Mouse (Mus musculus): Measurements from ENCODE around the gene Hoxc5. TPM values are rescaled to one million over a fixed set of nuclear protein-coding genes. Genes with fewer than 3 reads are reported as not detected.

The Hoxc5 gene
- not detected in 2 replicates for polyA plus RNA-seq (2011; ENCODE audit: insufficient read depth, insufficient read length, low read depth, missing spikeins)

GRCm38 (mm10) chr15:102967312-102967510 lies at the start of gene Hoxc5:
Gene Hoxc5, plus strand, starts transcription at chr15:102967443.
- TF ChIP-seq CTCF (IDR thresholded peaks at IDR 0.05; ENCODE audit: low read depth, low read length) (no peak), POLR2A (IDR thresholded peaks at IDR 0.05; ENCODE audit: insufficient read depth, low read length) (no peak), EP300 (IDR thresholded peaks at IDR 0.05; ENCODE audit: insufficient read depth, low read depth, low read length) (no peak)
- no peak within 1 kb of the TSS for H3K27ac ChIP-seq (ENCODE audit: insufficient read depth, low read length)
- no peaks in the 10 kb centered on the region for H3K9me3 ChIP-seq (replicated peaks; ENCODE audit: control insufficient read depth, insufficient read depth, low read length, poor library complexity, severe bottlenecking)
- peak within 1 kb of the TSS; percentile 44 for H3K4me3 ChIP-seq (ENCODE audit: low read depth, low read length)
- H3K27me3 ChIP-seq (ENCODE audit: control insufficient read depth, insufficient read depth, low read length, poor library complexity, severe bottlenecking) = peaks cover 43% of the 10 kb centered on the region
- no peak within 1 kb of the TSS for H3K9ac ChIP-seq (ENCODE audit: low read depth, poor library complexity, severe bottlenecking)
- H3K4me1 ChIP-seq (ENCODE audit: control insufficient read depth, insufficient read depth, low read length) = no peaks in the 10 kb centered on the region
- no peaks in the 10 kb centered on the region for H3K36me3 ChIP-seq (ENCODE audit: control insufficient read depth, insufficient read depth, low read length, poor library complexity, severe bottlenecking)

- Histone ChIP-seq H3K9ac (ENCODE audit: low read depth, poor library complexity, severe bottlenecking) (no peak overlapping the region), H3K4me3 (ENCODE audit: low read depth, low read length) (no peak overlapping the region), H3K27me3 (ENCODE audit: control insufficient read depth, insufficient read depth, low read length, poor library complexity, severe bottlenecking) (peaks cover 36% of the 10 kb centered on the region), H3K36me3 (ENCODE audit: control insufficient read depth, insufficient read depth, low read length, poor library complexity, severe bottlenecking) (no peaks in the 10 kb centered on the region), H3K9me3 (replicated peaks; ENCODE audit: control insufficient read depth, insufficient read depth, low read length, poor library complexity, severe bottlenecking) (no peaks in the 10 kb centered on the region), H3K4me1 (ENCODE audit: control insufficient read depth, insufficient read depth, low read length) (no peaks in the 10 kb centered on the region), H3K27ac (ENCODE audit: insufficient read depth, low read length) (no peak overlapping the region)
- TF ChIP-seq EP300 (IDR thresholded peaks at IDR 0.05; ENCODE audit: insufficient read depth, low read depth, low read length) = no peak
- TF ChIP-seq POLR2A (IDR thresholded peaks at IDR 0.05; ENCODE audit: insufficient read depth, low read length) = no peak
- no peak for TF ChIP-seq CTCF (IDR thresholded peaks at IDR 0.05; ENCODE audit: low read depth, low read length)
Observed at GRCm38 (mm10) chr15:102917972-102918572, 49.2 kb upstream of the Hoxc5 start.

- TF ChIP-seq POLR2A (IDR thresholded peaks at IDR 0.05; ENCODE audit: insufficient read depth, low read length) (no peak), CTCF (IDR thresholded peaks at IDR 0.05; ENCODE audit: low read depth, low read length) (no peak), EP300 (IDR thresholded peaks at IDR 0.05; ENCODE audit: insufficient read depth, low read depth, low read length) (no peak)
- H3K4me3 ChIP-seq (ENCODE audit: low read depth, low read length) = no peak overlapping the region
- no peaks in the 10 kb centered on the region for H3K9me3 ChIP-seq (replicated peaks; ENCODE audit: control insufficient read depth, insufficient read depth, low read length, poor library complexity, severe bottlenecking)
- no peaks in the 10 kb centered on the region for H3K4me1 ChIP-seq (ENCODE audit: control insufficient read depth, insufficient read depth, low read length)
- no peaks in the 10 kb centered on the region for H3K36me3 ChIP-seq (ENCODE audit: control insufficient read depth, insufficient read depth, low read length, poor library complexity, severe bottlenecking)
- H3K9ac ChIP-seq (ENCODE audit: low read depth, poor library complexity, severe bottlenecking) = no peak overlapping the region
- peaks cover 35% of the 10 kb centered on the region for H3K27me3 ChIP-seq (ENCODE audit: control insufficient read depth, insufficient read depth, low read length, poor library complexity, severe bottlenecking)
- no peak overlapping the region for H3K27ac ChIP-seq (ENCODE audit: insufficient read depth, low read length)
Observed at GRCm38 (mm10) chr15:102918611-102919265, 48.5 kb upstream of the Hoxc5 start.

GRCm38 (mm10) chr15:102919336-102920180 lies 47.7 kb upstream of the Hoxc5 start:
- no peak for TF ChIP-seq EP300 (IDR thresholded peaks at IDR 0.05; ENCODE audit: insufficient read depth, low read depth, low read length)
- TF ChIP-seq POLR2A (IDR thresholded peaks at IDR 0.05; ENCODE audit: insufficient read depth, low read length) = no peak
- TF ChIP-seq CTCF (IDR thresholded peaks at IDR 0.05; ENCODE audit: low read depth, low read length) = no peak
- peak overlapping the region; percentile 64 for H3K9ac ChIP-seq (ENCODE audit: low read depth, poor library complexity, severe bottlenecking)
- H3K36me3 ChIP-seq (ENCODE audit: control insufficient read depth, insufficient read depth, low read length, poor library complexity, severe bottlenecking) = no peaks in the 10 kb centered on the region
- H3K9me3 ChIP-seq (replicated peaks; ENCODE audit: control insufficient read depth, insufficient read depth, low read length, poor library complexity, severe bottlenecking) = no peaks in the 10 kb centered on the region
- H3K27ac ChIP-seq (ENCODE audit: insufficient read depth, low read length) = no peak overlapping the region
- H3K4me1 ChIP-seq (ENCODE audit: control insufficient read depth, insufficient read depth, low read length) = no peaks in the 10 kb centered on the region
- H3K27me3 ChIP-seq (ENCODE audit: control insufficient read depth, insufficient read depth, low read length, poor library complexity, severe bottlenecking) = peaks cover 36% of the 10 kb centered on the region
- H3K4me3 ChIP-seq (ENCODE audit: low read depth, low read length) = peak overlapping the region; percentile 70

- H3K4me1 ChIP-seq (ENCODE audit: control insufficient read depth, insufficient read depth, low read length) = no peaks in the 10 kb centered on the region
- peak overlapping the region; percentile 70; the same call in 1 of the 2 replicates for H3K4me3 ChIP-seq (ENCODE audit: low read depth, low read length)
- H3K27ac ChIP-seq (ENCODE audit: insufficient read depth, low read length) = no peak overlapping the region
- no peaks in the 10 kb centered on the region for H3K36me3 ChIP-seq (ENCODE audit: control insufficient read depth, insufficient read depth, low read length, poor library complexity, severe bottlenecking)
- peak; percentile 65; the same call in 1 of the 2 replicates for TF ChIP-seq EP300 (IDR thresholded peaks at IDR 0.05; ENCODE audit: insufficient read depth, low read depth, low read length)
- TF ChIP-seq CTCF (IDR thresholded peaks at IDR 0.05; ENCODE audit: low read depth, low read length) = no peak
- peaks cover 38% of the 10 kb centered on the region for H3K27me3 ChIP-seq (ENCODE audit: control insufficient read depth, insufficient read depth, low read length, poor library complexity, severe bottlenecking)
- no peaks in the 10 kb centered on the region for H3K9me3 ChIP-seq (replicated peaks; ENCODE audit: control insufficient read depth, insufficient read depth, low read length, poor library complexity, severe bottlenecking)
- peak overlapping the region; percentile 64; the same call in 1 of the 2 replicates for H3K9ac ChIP-seq (ENCODE audit: low read depth, poor library complexity, severe bottlenecking)
Observed at GRCm38 (mm10) chr15:102920619-102921018, 46.6 kb upstream of the Hoxc5 start.

All from ES-Bruce4 (cell line).